Mouse (Mus musculus) CH12.LX (cell line): ENCODE results near the gene Ptges.

Experiments
- CTCF ChIP-seq, 2 experiments: IDR thresholded peaks in 1 of 2; conservative IDR thresholded peaks in 1 of 2; 2 replicates each; pipeline ENCODE4 v1.5.1; 2011 to 2012; ENCODE audit warnings: low read depth in 2 of 2, low read length in 2 of 2, improper control_type of control experiment in 1 of 2, inconsistent platforms in 1 of 2, mild to moderate bottlenecking in 1 of 2, moderate library complexity in 1 of 2
- GABPA ChIP-seq: IDR thresholded peaks from 2 replicates; pipeline ENCODE4 v1.6.1; 2012; ENCODE audit warnings: low read depth, low read length, improper control_type of control experiment, inconsistent platforms; ENCODE audit not compliant: insufficient replicate concordance

DNA sequence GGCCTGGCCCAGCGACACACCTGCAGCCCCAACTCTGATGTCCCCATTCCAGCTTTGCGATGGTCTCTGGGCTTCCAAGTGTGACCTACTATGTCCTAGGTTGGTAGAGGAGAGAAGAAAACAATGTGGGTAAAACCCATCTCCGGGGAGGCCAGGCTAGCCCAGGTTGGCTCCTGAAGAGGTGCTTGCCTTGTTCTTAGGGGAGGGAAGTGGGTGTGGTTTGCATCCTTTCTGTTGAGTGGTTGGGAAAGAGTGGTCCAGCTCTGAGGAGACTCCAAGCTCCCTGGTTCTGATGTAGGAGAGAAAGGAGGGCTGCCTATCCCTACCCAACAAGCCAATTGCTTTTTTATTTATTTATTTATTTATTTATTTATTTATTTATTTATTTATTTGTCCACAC is 64.2 kb downstream of the Ptges start:
- no peak for TF ChIP-seq GABPA
- no peak for TF ChIP-seq CTCF (conservative IDR thresholded peaks at IDR 0.05 in 1 of 2, IDR thresholded peaks at IDR 0.05 in 1 of 2; ENCODE audit: low read depth in 2 of 2, low read length in 2 of 2)
